ENCODE assay signal across 32 mouse cellular contexts in genomic region chr3:107998591-107998990, GRCm38 (mm10). TPM values are rescaled to one million over a fixed set of nuclear protein-coding genes. Genes with fewer than 3 reads are reported as not detected.
"Had no signal": no experiment of that assay in that cellular context is flagged by ENCODE, and none has a peak within 500 bp of the region (broad histone marks: within the 10 kb centered on the region; RNA-seq: fewer than 3 reads in every experiment).

No protein-coding gene starts in this region.

- H3K27me3 ChIP-seq: heart, embryonic 12.5 days; hindbrain, embryonic 13.5 days; hindbrain, embryonic 15.5 days; limb, embryonic 12.5 days had no signal

- H3K4me3 ChIP-seq: heart, embryonic 10.5 days; heart, embryonic 12.5 days; hindbrain, embryonic 13.5 days; hindbrain, embryonic 15.5 days; layer of hippocampus, adult 2 months; left cerebral cortex, adult 2 months; limb, embryonic 10.5 days; limb, embryonic 12.5 days had no signal

- H3K9ac ChIP-seq: forebrain, postnatal 0 days; heart, embryonic 12.5 days; hindbrain, embryonic 13.5 days; hindbrain, embryonic 15.5 days; limb, embryonic 12.5 days had no signal

- DNase-seq: forebrain, postnatal 0 days; gastrocnemius, postnatal 14 days; gastrocnemius, postnatal 36 days; heart, adult 18-20 months; heart, postnatal 10 days; kidney, adult 18-20 months; kidney, adult 8-10 months; kidney, postnatal 10 days; kidney, postnatal 25 days; kidney, postnatal 4 days had no signal

- H3K9me3 ChIP-seq: heart, embryonic 10.5 days; hindbrain, embryonic 13.5 days; hindbrain, embryonic 15.5 days; limb, embryonic 10.5 days; limb, embryonic 12.5 days had no signal

- ATAC-seq: forebrain, postnatal 0 days; hindbrain, postnatal 0 days; intestine, postnatal 0 days had no signal

- H3K36me3 ChIP-seq: heart, embryonic 10.5 days; heart, embryonic 12.5 days; hindbrain, embryonic 13.5 days; hindbrain, embryonic 15.5 days; limb, embryonic 10.5 days; limb, embryonic 12.5 days had no signal

- H3K4me2 ChIP-seq: heart, embryonic 12.5 days; hindbrain, embryonic 13.5 days; hindbrain, embryonic 15.5 days; limb, embryonic 12.5 days had no signal

- H3K4me1 ChIP-seq: heart, embryonic 10.5 days; heart, embryonic 12.5 days; hindbrain, embryonic 13.5 days; hindbrain, embryonic 15.5 days; limb, embryonic 12.5 days had no signal

- H3K27ac ChIP-seq: heart, embryonic 10.5 days; hindbrain, embryonic 13.5 days; hindbrain, embryonic 15.5 days; hindbrain, postnatal 0 days; layer of hippocampus, adult 2 months; left cerebral cortex, adult 2 months; limb, embryonic 10.5 days; limb, embryonic 12.5 days had no signal

RNA-seq across cellular contexts. Expression of gene Gstm3, which starts 29.5 kb away (rescaled TPM):
- total RNA-seq: forebrain, postnatal 0 days; gastrocnemius, adult 18-20 months; gastrocnemius, adult 8-10 months; gastrocnemius, postnatal 14 days; gastrocnemius, postnatal 36 days; heart, adult 18-20 months; heart, adult 8-10 months; heart, postnatal 10 days; heart, postnatal 25 days; hematopoietic stem cell, adult 5-6 weeks; hindbrain, postnatal 0 days; layer of hippocampus, adult 2 months; layer of hippocampus, postnatal 10 days; layer of hippocampus, postnatal 25 days; left cerebral cortex, adult 2 months; left cerebral cortex, postnatal 14 days; left cerebral cortex, postnatal 36 days had no signal
- polyA plus RNA-seq: forebrain, postnatal 0 days; heart, embryonic 12.5 days; heart, embryonic 14.5 days; hindbrain, embryonic 11.5 days; hindbrain, embryonic 13.5 days; limb, embryonic 10.5 days; limb, embryonic 12.5 days; limb, embryonic 14.5 days had no signal

RNA-seq across cellular contexts. Expression of gene Gstm6, which starts 55.0 kb away (rescaled TPM):
- total RNA-seq: hematopoietic stem cell, adult 5-6 weeks had no signal
